Comparison of ENCODE assay signal across 10 mouse cellular contexts in genomic region chr4:150221017-150221640, GRCm38 (mm10). TPM values are rescaled to one million over a fixed set of nuclear protein-coding genes. Genes with fewer than 3 reads are reported as not detected.
DNase-seq lines count a peak whose midpoint lies in the region; ATAC-seq and TF ChIP-seq lines count a peak whose summit lies in the region.
"Had no signal": no experiment of that assay in that cellular context is flagged by ENCODE, and none has a peak within 500 bp of the region (broad histone marks: within the 10 kb centered on the region; RNA-seq: fewer than 3 reads in every experiment).

No protein-coding gene starts in this region.

- DNase-seq in gastrocnemius, adult 2 months: no peak
- DNase-seq in gastrocnemius, adult 18-20 months (ENCODE audit: low spot score): no peak
- DNase-seq in thymus, postnatal 25 days: no peak
- no peak for DNase-seq in cerebellum, postnatal 10 days
- DNase-seq: heart, postnatal 36 days had no signal

- TF ChIP-seq EP300 in ES-Bruce4 (IDR thresholded peaks at IDR 0.05; ENCODE audit: insufficient read depth, low read depth, low read length): no peak

- no peaks in the 10 kb centered on the region for H3K36me3 ChIP-seq in ES-Bruce4 (ENCODE audit: control insufficient read depth, insufficient read depth, low read length, poor library complexity, severe bottlenecking)
- no peaks in the 10 kb centered on the region for H3K36me3 ChIP-seq in intestine, embryonic 16.5 days (ENCODE audit: control insufficient read depth, insufficient read depth, low read length)
- no peaks in the 10 kb centered on the region for H3K36me3 ChIP-seq in limb, embryonic 13.5 days
- H3K36me3 ChIP-seq: neural tube, embryonic 13.5 days had no signal

- peak overlapping the region; percentile 3 for H3K9ac ChIP-seq in ES-Bruce4 (ENCODE audit: low read depth, poor library complexity, severe bottlenecking)
- H3K9ac ChIP-seq in intestine, embryonic 16.5 days (ENCODE audit: low read depth, low read length): peak overlapping the region; percentile 48
- peak overlapping the region; percentile 25; the same call in 1 of the 2 replicates for H3K9ac ChIP-seq in limb, embryonic 13.5 days
- H3K9ac ChIP-seq: neural tube, embryonic 13.5 days had no signal

- H3K4me2 ChIP-seq in intestine, embryonic 16.5 days (ENCODE audit: low read depth, low read length): peak overlapping the region; percentile 61
- H3K4me2 ChIP-seq in limb, embryonic 13.5 days (replicated peaks): peak overlapping the region; percentile 58

- ATAC-seq in intestine, embryonic 16.5 days: peak; percentile 81
- no peak for ATAC-seq in limb, embryonic 13.5 days (ENCODE audit: low FRiP score, low read depth)
- no peak for ATAC-seq in CD4-positive, CD25-positive, alpha-beta regulatory T cell, adult 4 months

- H3K4me3 ChIP-seq in gastrocnemius, adult 2 months: peak overlapping the region; percentile 56
- peak overlapping the region; percentile 63 for H3K4me3 ChIP-seq in ES-Bruce4 (ENCODE audit: low read depth, low read length)
- H3K4me3 ChIP-seq in intestine, embryonic 16.5 days (ENCODE audit: low read length): peak overlapping the region; percentile 34
- peak overlapping the region; percentile 28 for H3K4me3 ChIP-seq in limb, embryonic 13.5 days
- H3K4me3 ChIP-seq: neural tube, embryonic 13.5 days had no signal

- no peaks in the 10 kb centered on the region for H3K4me1 ChIP-seq in ES-Bruce4 (ENCODE audit: control insufficient read depth, insufficient read depth, low read length)
- peaks cover 7% of the 10 kb centered on the region; the same call in 1 of the 2 replicates for H3K4me1 ChIP-seq in intestine, embryonic 16.5 days (ENCODE audit: control insufficient read depth, insufficient read depth, low read length)
- peaks cover 11% of the 10 kb centered on the region; the same call in 1 of the 2 replicates for H3K4me1 ChIP-seq in limb, embryonic 13.5 days

- WGBS in intestine, embryonic 16.5 days: 49% methylated on average over 10 of the region's 10 CpGs
- WGBS in limb, embryonic 13.5 days: 45% methylated on average over 10 of the region's 10 CpGs

- intact Hi-C loops in gastrocnemius, adult 2 months (cut with DNase I): no loop called here

- peak overlapping the region; percentile 74 for H3K27ac ChIP-seq in gastrocnemius, adult 2 months
- no peak overlapping the region for H3K27ac ChIP-seq in ES-Bruce4 (ENCODE audit: insufficient read depth, low read length)
- peak overlapping the region; percentile 84 for H3K27ac ChIP-seq in intestine, embryonic 16.5 days (ENCODE audit: low read length)
- no peak overlapping the region for H3K27ac ChIP-seq in limb, embryonic 13.5 days
- H3K27ac ChIP-seq: neural tube, embryonic 13.5 days had no signal

- no peak for TF ChIP-seq POLR2A in ES-Bruce4 (IDR thresholded peaks at IDR 0.05; ENCODE audit: insufficient read depth, low read length)

- TF ChIP-seq CTCF in gastrocnemius, adult 2 months (IDR thresholded peaks at IDR 0.05): no peak
- no peak for TF ChIP-seq CTCF in ES-Bruce4 (IDR thresholded peaks at IDR 0.05; ENCODE audit: low read depth, low read length)

- no peaks in the 10 kb centered on the region for H3K27me3 ChIP-seq in ES-Bruce4 (ENCODE audit: control insufficient read depth, insufficient read depth, low read length, poor library complexity, severe bottlenecking)
- no peaks in the 10 kb centered on the region for H3K27me3 ChIP-seq in intestine, embryonic 16.5 days (replicated peaks; ENCODE audit: control insufficient read depth, insufficient read depth, low read length)
- H3K27me3 ChIP-seq in limb, embryonic 13.5 days: no peaks in the 10 kb centered on the region; the same call in 1 of the 2 replicates
- H3K27me3 ChIP-seq: neural tube, embryonic 13.5 days had no signal

- no peaks in the 10 kb centered on the region for H3K9me3 ChIP-seq in ES-Bruce4 (replicated peaks; ENCODE audit: control insufficient read depth, insufficient read depth, low read length, poor library complexity, severe bottlenecking)
- no peaks in the 10 kb centered on the region for H3K9me3 ChIP-seq in intestine, embryonic 16.5 days (ENCODE audit: control insufficient read depth, low read length)
- no peaks in the 10 kb centered on the region for H3K9me3 ChIP-seq in limb, embryonic 13.5 days
- H3K9me3 ChIP-seq: neural tube, embryonic 13.5 days had no signal

RNA-seq across cellular contexts. Expression of gene Eno1, which starts 15.4 kb away (rescaled TPM):
- total RNA-seq in gastrocnemius, adult 2 months (2021): 10 to 100 TPM; 68.1 to 92.0 TPM
- total RNA-seq in gastrocnemius, adult 18-20 months (2021): 10 to 100 TPM; 59.3 to 62.6 TPM
- polyA plus RNA-seq in ES-Bruce4 (2011; ENCODE audit: insufficient read depth, insufficient read length, low read depth, missing spikeins): 1,323 and 1,403 TPM in 2 replicates
- 1,882 and 2,067 TPM in 2 replicates for polyA plus RNA-seq in intestine, embryonic 16.5 days (2015; fragmentation: Nextera tagmentation; extraction: Ambion mirVana)
- 1,739 and 1,773 TPM in 2 replicates for polyA plus RNA-seq in limb, embryonic 13.5 days (2015; fragmentation: Nextera tagmentation; extraction: Ambion mirVana)
- polyA plus RNA-seq in CD4-positive, CD25-positive, alpha-beta regulatory T cell, adult 4 months (2017; shearing (Covaris generic)): 1,000 to 10,000 TPM in 1 of 2 experiments, 100 to 1,000 TPM in 1; 733 to 1,178 TPM

RNA-seq across cellular contexts. Expression of gene Car6, which starts 20.0 kb away (rescaled TPM):
- total RNA-seq in gastrocnemius, adult 2 months (2021): not detected
- not detected for total RNA-seq in gastrocnemius, adult 18-20 months (2021)
- polyA plus RNA-seq in ES-Bruce4 (2011; ENCODE audit: insufficient read depth, insufficient read length, low read depth, missing spikeins): not detected in 2 replicates
- not detected in 2 replicates for polyA plus RNA-seq in intestine, embryonic 16.5 days (2015; fragmentation: Nextera tagmentation; extraction: Ambion mirVana)
- 0.50 and 0.55 TPM in 2 replicates for polyA plus RNA-seq in limb, embryonic 13.5 days (2015; fragmentation: Nextera tagmentation; extraction: Ambion mirVana)
- not detected for polyA plus RNA-seq in CD4-positive, CD25-positive, alpha-beta regulatory T cell, adult 4 months (2017; shearing (Covaris generic))
- total RNA-seq: heart, postnatal 36 days had no signal
- polyA plus RNA-seq: neural tube, embryonic 13.5 days had no signal

Comparison
In these comparisons a context has a peak if more than half of its experiments do, and no peak if none do; other contexts are left out.
1. H3K27ac ChIP-seq: peak in gastrocnemius, adult 2 months (single experiment) and intestine, embryonic 16.5 days (single experiment); none in ES-Bruce4 (single experiment) and limb, embryonic 13.5 days (single experiment).
2. Peak in every context shown above with its lines, with median percentiles within 50 percentile points of each other: H3K4me3 ChIP-seq and H3K9ac ChIP-seq.